In genomic region chr7:126696886-126697285, GRCm38 (mm10) we compare ENCODE assay signal across 8 mouse cellular contexts. TPM values are rescaled to one million over a fixed set of nuclear protein-coding genes. Genes with fewer than 3 reads are reported as not detected.
DNase-seq lines count a peak whose midpoint lies in the region; ATAC-seq and TF ChIP-seq lines count a peak whose summit lies in the region.

No protein-coding gene starts in this region.

- no peaks in the 10 kb centered on the region for H3K27me3 ChIP-seq in kidney, embryonic 16.5 days (ENCODE audit: insufficient read depth, low read length)
- peaks cover 4% of the 10 kb centered on the region for H3K27me3 ChIP-seq in embryonic facial prominence, embryonic 10.5 days (replicated peaks; ENCODE audit: low read depth, poor library complexity, severe bottlenecking)
- H3K27me3 ChIP-seq in hindbrain, postnatal 0 days (ENCODE audit: insufficient read depth, low read length) = no peaks in the 10 kb centered on the region
- no peaks in the 10 kb centered on the region for H3K27me3 ChIP-seq in midbrain, embryonic 16.5 days (ENCODE audit: control insufficient read depth, insufficient read depth, low read depth, low read length)

- H3K36me3 ChIP-seq in kidney, embryonic 16.5 days (ENCODE audit: insufficient read depth, low read length) = peaks cover 2% of the 10 kb centered on the region; the same call in 1 of the 2 replicates
- H3K36me3 ChIP-seq in embryonic facial prominence, embryonic 10.5 days (replicated peaks) = peaks cover 44% of the 10 kb centered on the region
- peaks cover 15% of the 10 kb centered on the region; the same call in 1 of the 2 replicates for H3K36me3 ChIP-seq in hindbrain, postnatal 0 days (ENCODE audit: insufficient read depth, low read length)
- peaks cover 21% of the 10 kb centered on the region for H3K36me3 ChIP-seq in midbrain, embryonic 16.5 days (ENCODE audit: control insufficient read depth, insufficient read depth, low read length)

- no peak for ATAC-seq in kidney, embryonic 16.5 days (ENCODE audit: low FRiP score, low TSS enrichment)
- no peak for ATAC-seq in hindbrain, postnatal 0 days
- no peak for ATAC-seq in midbrain, embryonic 16.5 days

- no peak for DNase-seq in kidney, adult 11 months
- DNase-seq in embryonic facial prominence, embryonic 10.5 days (ENCODE audit: low spot score) = no peak
- no peak for DNase-seq in hindbrain, postnatal 0 days (ENCODE audit: low spot score)
- no peak for DNase-seq in left cerebral cortex, postnatal 25 days (ENCODE audit: low spot score in 2 of 2)
- DNase-seq in layer of hippocampus, postnatal 10 days (ENCODE audit: low spot score in 2 of 2) = no peak
- DNase-seq in cerebellum, postnatal 4 days (ENCODE audit: low spot score in 2 of 2) = no peak

- 73% methylated on average over 3 of the region's 3 CpGs for WGBS in kidney, embryonic 16.5 days
- 86% methylated on average over 3 of the region's 3 CpGs for WGBS in embryonic facial prominence, embryonic 10.5 days
- 61% methylated on average over 3 of the region's 3 CpGs for WGBS in hindbrain, postnatal 0 days
- 74% methylated on average over 3 of the region's 3 CpGs for WGBS in midbrain, embryonic 16.5 days

- peak overlapping the region; percentile 91 for H3K4me2 ChIP-seq in kidney, embryonic 16.5 days (replicated peaks; ENCODE audit: low read depth, low read length)
- peak overlapping the region; percentile 75 for H3K4me2 ChIP-seq in hindbrain, postnatal 0 days (ENCODE audit: low read depth, low read length)
- H3K4me2 ChIP-seq in midbrain, embryonic 16.5 days (ENCODE audit: low read length) = peak overlapping the region; percentile 89

- peak overlapping the region; percentile 83 for H3K9ac ChIP-seq in kidney, embryonic 16.5 days (replicated peaks; ENCODE audit: low read length)
- H3K9ac ChIP-seq in hindbrain, postnatal 0 days (replicated peaks; ENCODE audit: low read length) = peak overlapping the region; percentile 71
- H3K9ac ChIP-seq in midbrain, embryonic 16.5 days (ENCODE audit: low read depth, low read length) = peak overlapping the region; percentile 86; the same call in 1 of the 2 replicates

- peaks cover 20% of the 10 kb centered on the region for H3K4me1 ChIP-seq in kidney, embryonic 16.5 days (ENCODE audit: insufficient read depth, low read length)
- peaks cover 43% of the 10 kb centered on the region for H3K4me1 ChIP-seq in embryonic facial prominence, embryonic 10.5 days
- peaks cover 6% of the 10 kb centered on the region; the same call in 1 of the 2 replicates for H3K4me1 ChIP-seq in hindbrain, postnatal 0 days (ENCODE audit: insufficient read depth, low read length)
- peaks cover 35% of the 10 kb centered on the region for H3K4me1 ChIP-seq in midbrain, embryonic 16.5 days (ENCODE audit: control insufficient read depth, insufficient read depth, low read length)

- peak overlapping the region; percentile 87 for H3K4me3 ChIP-seq in kidney, embryonic 16.5 days (ENCODE audit: low read length)
- H3K4me3 ChIP-seq in embryonic facial prominence, embryonic 10.5 days = peak overlapping the region; percentile 94
- H3K4me3 ChIP-seq in hindbrain, postnatal 0 days (ENCODE audit: low read length) = peak overlapping the region; percentile 69
- peak overlapping the region; percentile 83 for H3K4me3 ChIP-seq in midbrain, embryonic 16.5 days (ENCODE audit: low read depth, low read length)

- no peaks in the 10 kb centered on the region for H3K9me3 ChIP-seq in kidney, embryonic 16.5 days (ENCODE audit: low read length)
- H3K9me3 ChIP-seq in embryonic facial prominence, embryonic 10.5 days = no peaks in the 10 kb centered on the region
- no peaks in the 10 kb centered on the region for H3K9me3 ChIP-seq in hindbrain, postnatal 0 days (ENCODE audit: low read length)
- no peaks in the 10 kb centered on the region for H3K9me3 ChIP-seq in midbrain, embryonic 16.5 days (replicated peaks; ENCODE audit: control insufficient read depth, low read length, poor library complexity, severe bottlenecking)

- H3K27ac ChIP-seq in kidney, embryonic 16.5 days (ENCODE audit: low read length) = no peak overlapping the region
- H3K27ac ChIP-seq in embryonic facial prominence, embryonic 10.5 days (replicated peaks) = peak overlapping the region; percentile 94
- no peak overlapping the region; the same call in 1 of the 2 replicates for H3K27ac ChIP-seq in hindbrain, postnatal 0 days
- H3K27ac ChIP-seq in midbrain, embryonic 16.5 days (ENCODE audit: low read length) = no peak overlapping the region

- intact Hi-C loops in left cerebral cortex, postnatal 25 days (cut with DNase I) = no loop called here

- TF ChIP-seq CTCF in hindbrain, postnatal 0 days (IDR thresholded peaks at IDR 0.05; ENCODE audit: low read depth) = no peak

RNA-seq across cellular contexts. Expression of gene Slx1b, which starts 1.3 kb away (rescaled TPM):
- 9.5 and 12.3 TPM in 2 replicates for polyA plus RNA-seq in kidney, embryonic 16.5 days (2015; fragmentation: Nextera tagmentation; extraction: Ambion mirVana)
- polyA plus RNA-seq in embryonic facial prominence, embryonic 10.5 days (2016; fragmentation: Nextera tagmentation; extraction: Ambion mirVana) = 14.4 and 15.1 TPM in 2 replicates
- 17.0 and 17.6 TPM in 2 replicates for total RNA-seq in hindbrain, postnatal 0 days (2014; rRNA removed)
- polyA plus RNA-seq in hindbrain, postnatal 0 days (2015; fragmentation: Nextera tagmentation; extraction: Ambion mirVana) = 8.6 and 9.3 TPM in 2 replicates
- 16.8 and 17.3 TPM in 2 replicates for polyA plus RNA-seq in midbrain, embryonic 16.5 days (2015; fragmentation: Nextera tagmentation; extraction: Ambion mirVana)
- total RNA-seq in left cerebral cortex, postnatal 25 days (2021) = 10 to 100 TPM; 14.4 to 17.0 TPM
- 10 to 100 TPM; 20.1 to 21.5 TPM for total RNA-seq in layer of hippocampus, postnatal 10 days (2021)

RNA-seq across cellular contexts. Expression of gene Bola2, which starts 1.7 kb away (rescaled TPM):
- 119 and 122 TPM in 2 replicates for polyA plus RNA-seq in kidney, embryonic 16.5 days (2015; fragmentation: Nextera tagmentation; extraction: Ambion mirVana)
- 186 and 206 TPM in 2 replicates for polyA plus RNA-seq in embryonic facial prominence, embryonic 10.5 days (2016; fragmentation: Nextera tagmentation; extraction: Ambion mirVana)
- total RNA-seq in hindbrain, postnatal 0 days (2014; rRNA removed) = 67.1 and 122 TPM in 2 replicates
- 164 and 172 TPM in 2 replicates for polyA plus RNA-seq in hindbrain, postnatal 0 days (2015; fragmentation: Nextera tagmentation; extraction: Ambion mirVana)
- polyA plus RNA-seq in midbrain, embryonic 16.5 days (2015; fragmentation: Nextera tagmentation; extraction: Ambion mirVana) = 113 and 120 TPM in 2 replicates
- total RNA-seq in left cerebral cortex, postnatal 25 days (2021) = 100 to 1,000 TPM in 1 of 2 experiments, 10 to 100 TPM in 1; 92.0 to 102 TPM
- total RNA-seq in layer of hippocampus, postnatal 10 days (2021) = 100 to 1,000 TPM; 114 to 137 TPM

RNA-seq across cellular contexts. Expression of gene Coro1a, which starts 10.7 kb away (rescaled TPM):
- polyA plus RNA-seq in kidney, embryonic 16.5 days (2015; fragmentation: Nextera tagmentation; extraction: Ambion mirVana) = 17.5 and 19.7 TPM in 2 replicates
- polyA plus RNA-seq in embryonic facial prominence, embryonic 10.5 days (2016; fragmentation: Nextera tagmentation; extraction: Ambion mirVana) = 35.7 and 38.5 TPM in 2 replicates
- total RNA-seq in hindbrain, postnatal 0 days (2014; rRNA removed) = 113 and 150 TPM in 2 replicates
- 88.1 and 93.7 TPM in 2 replicates for polyA plus RNA-seq in hindbrain, postnatal 0 days (2015; fragmentation: Nextera tagmentation; extraction: Ambion mirVana)
- polyA plus RNA-seq in midbrain, embryonic 16.5 days (2015; fragmentation: Nextera tagmentation; extraction: Ambion mirVana) = 114 and 122 TPM in 2 replicates
- 100 to 1,000 TPM; 163 to 167 TPM for total RNA-seq in left cerebral cortex, postnatal 25 days (2021)
- 100 to 1,000 TPM; 145 to 151 TPM for total RNA-seq in layer of hippocampus, postnatal 10 days (2021)

RNA-seq across cellular contexts. Expression of gene Sult1a1, which starts 20.7 kb away (rescaled TPM):
- polyA plus RNA-seq in kidney, embryonic 16.5 days (2015; fragmentation: Nextera tagmentation; extraction: Ambion mirVana) = 9.1 and 9.4 TPM in 2 replicates
- 0.32 and 0.40 TPM in 2 replicates for polyA plus RNA-seq in embryonic facial prominence, embryonic 10.5 days (2016; fragmentation: Nextera tagmentation; extraction: Ambion mirVana)
- 22.1 and 34.8 TPM in 2 replicates for total RNA-seq in hindbrain, postnatal 0 days (2014; rRNA removed)
- polyA plus RNA-seq in hindbrain, postnatal 0 days (2015; fragmentation: Nextera tagmentation; extraction: Ambion mirVana) = 19.4 and 22.4 TPM in 2 replicates
- 7.6 and 8.5 TPM in 2 replicates for polyA plus RNA-seq in midbrain, embryonic 16.5 days (2015; fragmentation: Nextera tagmentation; extraction: Ambion mirVana)
- total RNA-seq in left cerebral cortex, postnatal 25 days (2021) = 10 to 100 TPM; 11.7 to 19.3 TPM
- total RNA-seq in layer of hippocampus, postnatal 10 days (2021) = 1 to 10 TPM; 3.8 to 5.3 TPM

RNA-seq across cellular contexts. Expression of gene Sgf29, which starts 47.8 kb away (rescaled TPM):
- 50.7 and 57.2 TPM in 2 replicates for polyA plus RNA-seq in kidney, embryonic 16.5 days (2015; fragmentation: Nextera tagmentation; extraction: Ambion mirVana)
- 64.6 and 65.6 TPM in 2 replicates for polyA plus RNA-seq in embryonic facial prominence, embryonic 10.5 days (2016; fragmentation: Nextera tagmentation; extraction: Ambion mirVana)
- 35.1 and 36.3 TPM in 2 replicates for total RNA-seq in hindbrain, postnatal 0 days (2014; rRNA removed)
- polyA plus RNA-seq in hindbrain, postnatal 0 days (2015; fragmentation: Nextera tagmentation; extraction: Ambion mirVana) = 47.0 and 49.9 TPM in 2 replicates
- polyA plus RNA-seq in midbrain, embryonic 16.5 days (2015; fragmentation: Nextera tagmentation; extraction: Ambion mirVana) = 50.1 and 56.9 TPM in 2 replicates
- total RNA-seq in left cerebral cortex, postnatal 25 days (2021) = 10 to 100 TPM; 31.1 to 35.4 TPM
- 10 to 100 TPM; 27.1 to 36.3 TPM for total RNA-seq in layer of hippocampus, postnatal 10 days (2021)
